Mouse (Mus musculus): ENCODE results near the gene Mef2b. TPM values are rescaled to one million over a fixed set of nuclear protein-coding genes. Genes with fewer than 3 reads are reported as not detected.

Mef2b gene
- polyA plus RNA-seq, 1 experiment from 2014 or later, result 0.45 TPM

- Histone ChIP-seq H3K4me1 (ENCODE audit: control insufficient read depth, insufficient read depth, low read length) (no peaks in the 10 kb centered on the region), H3K9me3 (replicated peaks; ENCODE audit: control insufficient read depth, low read length) (no peaks in the 10 kb centered on the region), H3K27ac (replicated peaks; ENCODE audit: low read depth, low read length) (no peak overlapping the region), H3K4me2 (ENCODE audit: low read depth, low read length) (no peak overlapping the region), H3K27me3 (ENCODE audit: control insufficient read depth, insufficient read depth, low read length) (no peaks in the 10 kb centered on the region), H3K36me3 (replicated peaks; ENCODE audit: control insufficient read depth, insufficient read depth, low read depth, low read length) (no peaks in the 10 kb centered on the region), H3K4me3 (ENCODE audit: low read depth, low read length) (no peak overlapping the region), H3K9ac (replicated peaks; ENCODE audit: low read length) (no peak overlapping the region)
- ATAC-seq (replicated peaks; ENCODE audit: insufficient number of reproducible peaks, low FRiP score, low TSS enrichment, low read depth) (no peak), DNase-seq (ENCODE audit: low spot score) (no peak)
- WGBS, result 69% methylated on average over 5 of the region's 5 CpGs
These were observed 53.7 kb downstream of the Mef2b start for GRCm38 (mm10) chr8:70193238-70193637.

GRCm38 (mm10) chr8:70194191-70194590 is 54.7 kb downstream of the Mef2b start:
- DNase-seq (ENCODE audit: low spot score) (no peak), ATAC-seq (replicated peaks; ENCODE audit: insufficient number of reproducible peaks, low FRiP score, low TSS enrichment, low read depth) (no peak)
- H3K4me1 ChIP-seq (ENCODE audit: control insufficient read depth, insufficient read depth, low read length), result no peaks in the 10 kb centered on the region
- no peak overlapping the region for H3K9ac ChIP-seq (replicated peaks; ENCODE audit: low read length)
- no peak overlapping the region for H3K4me2 ChIP-seq (ENCODE audit: low read depth, low read length)
- no peaks in the 10 kb centered on the region for H3K27me3 ChIP-seq (ENCODE audit: control insufficient read depth, insufficient read depth, low read length)
- no peak overlapping the region for H3K27ac ChIP-seq (replicated peaks; ENCODE audit: low read depth, low read length)
- no peaks in the 10 kb centered on the region for H3K9me3 ChIP-seq (replicated peaks; ENCODE audit: control insufficient read depth, low read length)
- H3K4me3 ChIP-seq (ENCODE audit: low read depth, low read length), result no peak overlapping the region
- no peaks in the 10 kb centered on the region for H3K36me3 ChIP-seq (replicated peaks; ENCODE audit: control insufficient read depth, insufficient read depth, low read depth, low read length)
- WGBS, result 74% methylated on average over 3 of the region's 3 CpGs

- H3K27ac ChIP-seq (replicated peaks; ENCODE audit: low read depth, low read length), result no peak overlapping the region
- no peaks in the 10 kb centered on the region for H3K4me1 ChIP-seq (ENCODE audit: control insufficient read depth, insufficient read depth, low read length)
- no peaks in the 10 kb centered on the region for H3K9me3 ChIP-seq (replicated peaks; ENCODE audit: control insufficient read depth, low read length)
- no peak overlapping the region for H3K9ac ChIP-seq (replicated peaks; ENCODE audit: low read length)
- H3K36me3 ChIP-seq (replicated peaks; ENCODE audit: control insufficient read depth, insufficient read depth, low read depth, low read length), result no peaks in the 10 kb centered on the region
- H3K27me3 ChIP-seq (ENCODE audit: control insufficient read depth, insufficient read depth, low read length), result no peaks in the 10 kb centered on the region
- no peak overlapping the region for H3K4me3 ChIP-seq (ENCODE audit: low read depth, low read length)
- ATAC-seq (replicated peaks; ENCODE audit: insufficient number of reproducible peaks, low FRiP score, low TSS enrichment, low read depth) (no peak), DNase-seq (ENCODE audit: low spot score) (no peak)
- WGBS, result 80% methylated on average over 2 of the region's 2 CpGs
- no peak overlapping the region for H3K4me2 ChIP-seq (ENCODE audit: low read depth, low read length)
These were observed 56.3 kb downstream of the Mef2b start for GRCm38 (mm10) chr8:70195762-70196161.

- no peak for ATAC-seq (replicated peaks; ENCODE audit: insufficient number of reproducible peaks, low FRiP score, low TSS enrichment, low read depth)
These were observed 58.1 kb downstream of the Mef2b start for GRCm38 (mm10) chr8:70197603-70198002.

GRCm38 (mm10) chr8:70200098-70200681 is 60.7 kb downstream of the Mef2b start:
- no peak overlapping the region for H3K4me3 ChIP-seq (ENCODE audit: low read depth, low read length)
- no peaks in the 10 kb centered on the region for H3K9me3 ChIP-seq (replicated peaks; ENCODE audit: control insufficient read depth, low read length)
- H3K27ac ChIP-seq (replicated peaks; ENCODE audit: low read depth, low read length), result no peak overlapping the region
- ATAC-seq (replicated peaks; ENCODE audit: insufficient number of reproducible peaks, low FRiP score, low TSS enrichment, low read depth), result no peak
- DNase-seq (ENCODE audit: low spot score), result no peak
- H3K36me3 ChIP-seq (replicated peaks; ENCODE audit: control insufficient read depth, insufficient read depth, low read depth, low read length), result no peaks in the 10 kb centered on the region
- H3K27me3 ChIP-seq (ENCODE audit: control insufficient read depth, insufficient read depth, low read length), result no peaks in the 10 kb centered on the region
- no peak overlapping the region for H3K9ac ChIP-seq (replicated peaks; ENCODE audit: low read length)
- no peaks in the 10 kb centered on the region for H3K4me1 ChIP-seq (ENCODE audit: control insufficient read depth, insufficient read depth, low read length)
- 76% methylated on average over 5 of the region's 5 CpGs for WGBS
- H3K4me2 ChIP-seq (ENCODE audit: low read depth, low read length), result no peak overlapping the region

More at GRCm38 (mm10) chr8:70197603-70198002, 58.1 kb downstream of the Mef2b start:
- 46% methylated on average over 7 of the region's 7 CpGs for WGBS
- no peak overlapping the region for H3K27ac ChIP-seq (replicated peaks; ENCODE audit: low read depth, low read length)
- H3K27me3 ChIP-seq (ENCODE audit: control insufficient read depth, insufficient read depth, low read length), result no peaks in the 10 kb centered on the region
- no peak overlapping the region for H3K4me2 ChIP-seq (ENCODE audit: low read depth, low read length)
- H3K36me3 ChIP-seq (replicated peaks; ENCODE audit: control insufficient read depth, insufficient read depth, low read depth, low read length), result no peaks in the 10 kb centered on the region
- no peak overlapping the region for H3K4me3 ChIP-seq (ENCODE audit: low read depth, low read length)
- no peak overlapping the region for H3K9ac ChIP-seq (replicated peaks; ENCODE audit: low read length)
- H3K9me3 ChIP-seq (replicated peaks; ENCODE audit: control insufficient read depth, low read length), result no peaks in the 10 kb centered on the region
- no peaks in the 10 kb centered on the region for H3K4me1 ChIP-seq (ENCODE audit: control insufficient read depth, insufficient read depth, low read length)
- no peak for DNase-seq (ENCODE audit: low spot score)

- H3K36me3 ChIP-seq (replicated peaks; ENCODE audit: control insufficient read depth, insufficient read depth, low read depth, low read length), result no peaks in the 10 kb centered on the region
- no peak overlapping the region for H3K9ac ChIP-seq (replicated peaks; ENCODE audit: low read length)
- H3K27ac ChIP-seq (replicated peaks; ENCODE audit: low read depth, low read length), result no peak overlapping the region
- ATAC-seq (replicated peaks; ENCODE audit: insufficient number of reproducible peaks, low FRiP score, low TSS enrichment, low read depth), result no peak
- no peaks in the 10 kb centered on the region for H3K9me3 ChIP-seq (replicated peaks; ENCODE audit: control insufficient read depth, low read length)
- DNase-seq (ENCODE audit: low spot score), result no peak
- H3K4me1 ChIP-seq (ENCODE audit: control insufficient read depth, insufficient read depth, low read length), result no peaks in the 10 kb centered on the region
- no peaks in the 10 kb centered on the region for H3K27me3 ChIP-seq (ENCODE audit: control insufficient read depth, insufficient read depth, low read length)
- no peak overlapping the region for H3K4me2 ChIP-seq (ENCODE audit: low read depth, low read length)
- WGBS, result 84% methylated on average over 3 of the region's 3 CpGs
- no peak overlapping the region for H3K4me3 ChIP-seq (ENCODE audit: low read depth, low read length)
These were observed 61.9 kb downstream of the Mef2b start for GRCm38 (mm10) chr8:70201417-70201816.

- Histone ChIP-seq H3K4me1 (ENCODE audit: control insufficient read depth, insufficient read depth, low read length) (no peaks in the 10 kb centered on the region), H3K27ac (replicated peaks; ENCODE audit: low read depth, low read length) (no peak overlapping the region), H3K9ac (replicated peaks; ENCODE audit: low read length) (no peak overlapping the region), H3K4me3 (ENCODE audit: low read depth, low read length) (no peak overlapping the region), H3K27me3 (ENCODE audit: control insufficient read depth, insufficient read depth, low read length) (no peaks in the 10 kb centered on the region), H3K9me3 (replicated peaks; ENCODE audit: control insufficient read depth, low read length) (no peaks in the 10 kb centered on the region), H3K4me2 (ENCODE audit: low read depth, low read length) (no peak overlapping the region), H3K36me3 (replicated peaks; ENCODE audit: control insufficient read depth, insufficient read depth, low read depth, low read length) (no peaks in the 10 kb centered on the region)
- ATAC-seq (replicated peaks; ENCODE audit: insufficient number of reproducible peaks, low FRiP score, low TSS enrichment, low read depth) (no peak), DNase-seq (ENCODE audit: low spot score) (no peak)
- 73% methylated on average over 4 of the region's 4 CpGs for WGBS
These were observed 63.6 kb downstream of the Mef2b start for GRCm38 (mm10) chr8:70203072-70203471.

GRCm38 (mm10) chr8:70204757-70205156 is 65.2 kb downstream of the Mef2b start:
- Histone ChIP-seq H3K9me3 (replicated peaks; ENCODE audit: control insufficient read depth, low read length) (no peaks in the 10 kb centered on the region), H3K27ac (replicated peaks; ENCODE audit: low read depth, low read length) (no peak overlapping the region)
- no peak for ATAC-seq (replicated peaks; ENCODE audit: insufficient number of reproducible peaks, low FRiP score, low TSS enrichment, low read depth)

More at GRCm38 (mm10) chr8:70204757-70205156, 65.2 kb downstream of the Mef2b start:
- WGBS, result 68% methylated on average over 1 of the region's 1 CpGs
- DNase-seq (ENCODE audit: low spot score), result no peak
- Histone ChIP-seq H3K9ac (replicated peaks; ENCODE audit: low read length) (no peak overlapping the region), H3K36me3 (replicated peaks; ENCODE audit: control insufficient read depth, insufficient read depth, low read depth, low read length) (no peaks in the 10 kb centered on the region), H3K4me1 (ENCODE audit: control insufficient read depth, insufficient read depth, low read length) (no peaks in the 10 kb centered on the region), H3K4me2 (ENCODE audit: low read depth, low read length) (no peak overlapping the region), H3K4me3 (ENCODE audit: low read depth, low read length) (no peak overlapping the region), H3K27me3 (ENCODE audit: control insufficient read depth, insufficient read depth, low read length) (no peaks in the 10 kb centered on the region)
